Mouse (Mus musculus): ENCODE results near the gene Btbd2.

The Btbd2 gene

DNA sequence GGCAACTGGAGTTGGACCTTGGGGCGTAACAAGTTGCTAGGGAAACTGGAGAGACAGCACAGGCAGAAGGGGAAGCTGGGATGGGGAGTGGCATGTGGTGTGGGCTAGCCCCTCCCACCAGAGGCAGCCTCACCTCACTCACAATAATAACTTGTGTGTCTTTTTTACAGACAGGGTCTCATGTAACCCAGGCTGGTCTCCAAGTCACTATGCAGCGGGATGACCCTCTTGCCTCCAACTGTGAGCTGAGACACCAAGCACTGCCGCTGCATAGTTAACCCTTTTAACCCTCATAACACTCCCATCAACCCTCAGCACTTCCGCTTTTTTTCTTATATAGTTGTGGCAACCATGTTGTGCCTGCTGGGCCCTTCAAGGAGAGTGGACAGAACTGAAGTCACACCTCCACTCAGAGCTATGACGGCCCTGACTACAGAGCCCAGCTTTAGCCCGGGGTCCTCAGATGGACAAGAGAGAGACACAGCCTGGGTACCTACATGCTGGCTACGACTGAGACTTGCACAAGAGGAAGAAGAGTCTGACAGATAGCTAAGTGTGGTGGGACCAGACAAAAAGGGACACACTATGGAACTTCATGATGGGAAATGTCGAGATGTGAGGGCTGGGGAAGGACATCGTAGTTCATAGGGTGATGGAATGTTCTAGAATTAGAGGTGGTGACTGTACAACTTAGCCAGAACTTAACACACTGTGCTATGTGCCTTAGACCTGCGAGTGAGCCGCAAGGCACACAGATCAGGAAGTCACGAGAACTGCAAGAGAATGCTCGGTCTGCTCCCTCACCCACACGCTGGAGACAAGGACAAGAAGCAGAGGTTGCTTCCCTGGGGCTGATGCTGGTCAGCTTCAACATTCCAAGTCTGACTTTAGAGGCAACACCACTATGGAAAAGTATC is 35.6 kb upstream of the Btbd2 start:
- DNase-seq (ENCODE audit: extremely low read depth, insufficient read length, low spot score) = no peak

DNA sequence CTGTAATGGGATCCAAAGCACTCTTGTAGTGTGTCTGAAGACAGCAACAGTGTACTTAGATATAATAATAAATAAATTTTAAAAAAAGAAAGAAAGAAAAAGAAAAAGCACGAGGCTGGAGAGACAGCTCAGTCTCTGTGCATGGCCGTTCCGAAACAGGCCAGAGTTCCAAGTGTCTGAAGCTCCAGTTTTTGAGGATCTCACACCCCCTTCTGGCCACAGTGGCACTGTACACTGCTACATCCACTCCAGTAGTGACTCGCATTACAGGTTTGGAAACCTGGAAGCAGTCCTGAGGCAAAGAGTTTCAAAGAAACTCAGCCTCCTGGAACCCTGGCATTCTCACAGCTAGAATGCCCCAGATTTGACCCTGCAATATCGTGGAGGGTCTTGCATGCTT is 31.0 kb upstream of the Btbd2 start:
- no peak for DNase-seq (ENCODE audit: extremely low read depth, insufficient read length, low spot score)

DNA sequence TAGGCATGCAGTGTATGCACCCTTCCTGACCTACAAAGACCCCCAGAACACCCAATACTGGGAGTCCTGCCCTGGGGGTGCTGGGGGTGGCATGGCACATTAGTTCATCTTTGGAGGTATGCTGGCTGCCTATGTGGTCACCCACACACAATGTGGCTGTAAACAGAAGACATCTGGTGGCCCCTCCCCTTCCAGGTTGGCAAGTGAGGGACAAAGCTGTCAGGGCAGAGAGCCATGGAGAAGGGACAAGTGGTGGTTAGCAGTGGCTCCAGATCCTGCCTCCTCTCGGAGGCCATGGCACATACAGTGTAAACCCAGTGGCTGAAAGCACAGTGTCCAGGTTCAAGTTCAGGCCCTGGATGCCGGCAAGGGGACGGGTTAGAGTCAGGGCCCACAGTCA is 29.7 kb upstream of the Btbd2 start:
- DNase-seq (ENCODE audit: extremely low read depth, insufficient read length, low spot score) = no peak

DNA sequence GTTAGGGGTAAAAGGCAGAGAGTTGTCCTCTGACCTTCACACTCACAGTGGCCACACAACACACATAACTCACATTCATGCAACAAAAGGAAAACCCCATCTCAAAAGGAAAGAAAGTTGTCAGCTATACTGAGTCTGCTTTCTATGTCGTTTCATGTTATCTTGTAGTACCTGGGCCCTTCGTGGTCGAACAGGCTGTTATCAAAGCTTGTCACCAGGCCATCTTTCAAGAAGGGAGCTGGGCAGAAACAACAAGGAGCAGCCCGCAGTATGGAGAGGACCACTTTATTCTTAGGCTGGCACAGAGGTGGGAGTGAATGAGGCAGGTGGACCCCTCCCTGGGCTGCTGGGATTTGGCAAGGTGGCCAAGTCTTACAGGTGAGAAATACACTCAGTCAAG is 28.1 kb upstream of the Btbd2 start:
- no peak for DNase-seq (ENCODE audit: extremely low read depth, insufficient read length, low spot score)

DNA sequence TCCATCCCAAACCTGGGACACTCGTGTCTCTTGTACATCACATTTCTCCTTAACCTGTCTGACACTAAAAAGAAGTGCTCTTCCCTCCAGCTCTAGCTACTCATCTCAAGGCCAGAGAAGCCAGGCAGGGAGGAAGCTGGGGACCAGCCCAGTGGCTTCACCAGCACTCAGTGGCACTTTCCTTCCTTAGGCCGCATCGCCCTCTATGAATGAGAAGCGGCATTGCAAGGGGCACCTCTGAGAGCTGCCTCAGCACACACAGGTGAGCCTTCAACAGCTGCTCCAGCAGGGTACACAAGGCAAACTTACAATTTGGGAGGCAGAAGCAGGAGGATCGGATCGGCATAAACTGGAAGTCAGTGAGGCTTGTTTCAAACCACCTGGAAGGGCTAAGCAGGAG is 27.3 kb upstream of the Btbd2 start:
- no peak for DNase-seq (ENCODE audit: extremely low read depth, insufficient read length, low spot score)

DNA sequence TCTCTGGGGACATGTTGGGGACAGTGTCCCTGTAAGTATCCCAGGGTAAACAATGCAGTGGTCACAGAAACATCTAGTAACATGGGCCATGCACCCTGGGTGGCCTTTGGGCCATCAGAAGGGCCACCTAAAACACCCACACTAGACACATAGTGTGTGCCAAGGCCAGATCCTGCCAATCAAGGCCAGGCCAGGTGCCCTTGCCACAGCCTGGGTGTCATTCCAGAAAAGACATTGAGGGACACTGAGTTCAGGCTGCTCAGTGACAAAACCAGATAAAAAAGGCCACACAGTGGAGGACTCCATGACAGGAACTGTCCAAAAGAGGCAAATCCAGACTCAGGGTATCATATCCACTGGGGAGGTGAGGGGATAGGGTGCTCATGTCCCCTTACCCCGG is 26.8 kb upstream of the Btbd2 start:
- DNase-seq (ENCODE audit: extremely low read depth, insufficient read length, low spot score) = no peak

DNA sequence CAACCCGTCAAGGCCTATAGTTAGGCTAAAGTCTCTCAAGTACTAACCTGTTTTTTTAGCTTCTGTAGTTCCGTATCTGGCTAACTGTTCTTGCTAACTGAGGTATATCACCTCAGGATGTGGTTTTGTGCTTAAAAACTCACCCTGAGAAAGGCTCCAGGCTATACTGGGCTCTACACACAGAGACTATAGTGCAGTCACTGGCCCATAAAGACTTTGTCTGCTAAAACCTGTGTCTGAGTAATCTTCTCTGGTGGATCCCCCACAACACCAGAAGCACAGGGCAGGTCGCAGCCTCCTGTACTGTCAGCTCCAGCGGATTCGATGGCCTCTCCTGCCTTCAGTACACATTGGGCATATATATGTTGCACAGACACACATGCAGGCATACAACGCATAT is 25.1 kb upstream of the Btbd2 start:
- DNase-seq (ENCODE audit: extremely low read depth, insufficient read length, low spot score) = no peak

DNA sequence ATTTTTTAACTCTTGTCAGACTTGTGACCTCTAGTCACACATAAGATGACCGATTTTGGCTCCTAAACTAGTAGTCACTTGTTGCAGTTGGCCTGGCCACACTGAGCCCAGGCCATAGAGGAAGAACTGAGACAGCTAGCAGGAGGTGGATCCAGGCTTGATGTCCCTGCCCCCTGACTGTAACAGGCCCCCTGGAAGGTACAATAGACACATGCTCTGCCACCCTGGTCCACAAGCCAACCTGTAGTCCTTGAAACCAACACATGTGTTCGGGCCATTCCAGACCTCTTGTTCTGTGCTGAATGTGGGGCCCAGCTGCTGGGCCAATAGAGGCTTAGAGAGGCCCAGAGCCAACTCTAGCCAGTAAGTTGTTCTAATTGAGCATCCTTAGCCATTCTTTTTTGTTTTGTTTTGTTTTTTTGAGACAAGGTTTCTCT is 23.4 kb upstream of the Btbd2 start:
- no peak for DNase-seq (ENCODE audit: extremely low read depth, insufficient read length, low spot score)

DNA sequence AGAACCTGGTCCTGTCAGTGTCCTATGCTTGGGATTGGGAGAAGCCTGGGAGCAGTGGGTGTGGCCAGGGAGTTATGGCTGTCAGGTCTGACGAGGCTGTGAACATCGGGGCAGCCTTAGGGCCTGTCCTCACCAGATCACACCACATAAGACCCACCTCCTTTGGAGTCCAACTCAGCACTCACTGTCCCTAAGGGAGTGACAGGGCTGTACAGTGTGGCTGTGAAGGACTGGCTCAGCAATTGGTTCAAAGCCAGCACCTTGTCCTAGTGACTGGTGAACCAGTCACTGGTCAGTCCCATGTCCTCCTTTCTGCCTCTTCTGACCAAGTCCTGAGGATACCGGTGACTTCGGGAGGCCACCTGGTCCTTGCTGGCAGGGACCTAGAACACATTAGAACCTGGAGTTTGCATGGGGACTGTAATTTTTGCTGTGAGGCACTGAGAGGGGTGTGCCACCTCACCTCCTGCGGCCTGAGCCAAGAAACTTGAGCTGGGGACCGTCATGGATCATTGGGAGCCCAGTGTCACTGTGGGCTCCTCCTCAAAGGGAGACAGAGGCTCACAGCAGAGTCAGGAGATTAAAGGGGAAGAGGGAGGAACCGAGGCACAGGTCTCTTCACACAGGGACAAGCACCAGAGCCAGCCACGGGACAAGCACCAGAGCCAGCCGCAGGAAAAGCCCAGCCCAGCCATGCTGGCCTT is 22.8 kb upstream of the Btbd2 start:
- peak; percentile 79 for DNase-seq (ENCODE audit: extremely low read depth, insufficient read length, low spot score)

DNA sequence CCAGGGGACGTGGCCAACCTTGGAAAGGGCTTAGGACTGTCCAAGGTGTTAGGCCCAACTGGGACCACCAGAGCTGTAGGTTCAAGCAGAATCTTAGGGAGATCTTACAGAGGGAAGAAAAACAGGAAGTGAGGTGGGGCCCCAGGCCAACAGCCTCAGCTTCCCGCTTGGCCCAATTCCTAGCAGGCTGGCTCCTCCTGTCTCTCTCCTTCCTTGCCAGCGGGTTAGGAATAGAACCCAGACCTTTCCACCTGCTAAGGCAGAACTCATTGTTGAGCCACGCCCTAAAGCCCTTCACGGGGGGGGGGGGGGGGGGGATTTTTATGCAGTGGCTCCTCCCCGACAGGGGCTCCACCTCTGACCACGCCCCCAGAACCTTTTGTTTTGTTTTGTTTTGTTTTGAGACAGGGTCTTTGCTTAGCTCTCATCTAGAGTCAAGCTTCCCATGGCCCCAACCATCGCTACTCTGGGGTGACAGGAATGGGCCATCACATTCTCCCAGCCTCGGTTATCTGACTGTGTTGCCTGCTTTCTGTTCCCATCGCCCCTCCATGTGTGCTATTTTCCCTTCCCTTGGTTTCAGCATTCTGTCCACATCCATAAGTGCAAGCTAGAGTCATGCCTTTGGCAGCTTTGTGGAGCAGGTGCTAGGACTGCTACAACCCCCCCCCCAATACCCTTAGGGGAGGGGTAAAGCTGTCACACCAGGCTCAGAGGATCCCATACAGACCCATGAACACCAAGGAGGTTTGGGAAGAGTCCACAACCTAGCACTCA is 21.9 kb upstream of the Btbd2 start:
- peak; percentile 64 for DNase-seq (ENCODE audit: extremely low read depth, insufficient read length, low spot score)

DNA sequence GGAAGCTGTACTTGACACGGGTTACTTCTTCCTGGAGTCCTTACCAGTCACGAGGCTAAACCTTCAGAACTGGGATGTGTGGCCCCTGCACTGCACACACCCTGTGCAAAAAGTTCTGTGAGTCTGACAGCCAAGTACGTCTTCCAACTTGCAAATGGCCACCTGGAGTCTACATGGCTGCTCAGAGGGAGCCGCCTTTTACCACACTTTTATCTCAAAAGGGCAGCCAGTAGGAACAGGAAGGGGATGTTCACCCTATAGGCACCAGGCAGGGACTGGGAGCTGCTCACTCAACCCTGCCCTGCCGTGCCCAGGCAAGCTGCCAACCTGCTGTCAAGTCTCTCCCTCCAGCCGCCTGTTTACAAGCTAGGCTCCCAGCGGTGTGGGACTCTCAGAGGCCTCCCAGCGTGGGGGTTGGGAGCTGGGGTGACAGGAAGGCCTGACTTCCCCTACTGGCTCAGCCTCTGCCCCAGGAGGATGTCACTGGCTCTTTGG is 21.1 kb upstream of the Btbd2 start, which contains the start of gene Mknk2:
Mknk2 (minus strand) TSS at position 171 of the 495 bp plus-strand sequence.
- DNase-seq (ENCODE audit: extremely low read depth, insufficient read length, low spot score) = peak; percentile 88

DNA sequence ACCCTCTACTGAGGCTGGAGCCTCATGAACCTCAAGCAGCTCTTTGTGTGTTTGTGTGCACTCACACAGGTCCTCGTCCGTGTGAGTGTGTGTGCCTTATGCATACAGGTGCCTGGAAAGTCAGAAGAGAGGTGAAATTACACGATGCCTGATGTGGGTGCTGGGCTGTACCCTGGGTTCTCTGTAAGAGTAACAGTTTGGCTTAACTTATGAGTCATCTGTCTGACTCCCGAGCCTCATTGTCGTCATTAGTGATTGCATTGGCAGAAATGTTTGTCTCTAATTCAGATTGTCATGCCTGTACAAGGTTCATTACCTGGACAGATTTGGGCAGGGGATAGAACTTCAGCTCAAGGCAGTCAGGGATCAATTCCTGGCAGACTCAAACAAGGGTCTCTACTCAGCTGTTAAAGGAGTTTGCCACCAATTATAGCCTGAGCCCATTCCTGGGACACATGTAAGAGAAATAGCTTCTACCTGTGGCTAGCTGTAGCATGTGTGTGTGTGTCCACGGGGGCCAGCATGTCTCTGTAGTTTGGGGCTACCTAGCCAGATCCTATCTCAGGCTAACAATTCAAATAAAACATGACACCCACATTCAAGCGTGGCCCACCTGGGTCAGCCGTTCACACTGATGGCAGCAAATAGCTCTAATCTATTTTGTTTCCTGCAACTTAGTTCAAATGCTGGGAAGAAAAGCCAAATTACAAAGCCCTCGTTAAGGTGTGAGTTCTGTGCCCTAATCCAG is 20.4 kb upstream of the Btbd2 start:
- no peak for DNase-seq (ENCODE audit: extremely low read depth, insufficient read length, low spot score)

DNA sequence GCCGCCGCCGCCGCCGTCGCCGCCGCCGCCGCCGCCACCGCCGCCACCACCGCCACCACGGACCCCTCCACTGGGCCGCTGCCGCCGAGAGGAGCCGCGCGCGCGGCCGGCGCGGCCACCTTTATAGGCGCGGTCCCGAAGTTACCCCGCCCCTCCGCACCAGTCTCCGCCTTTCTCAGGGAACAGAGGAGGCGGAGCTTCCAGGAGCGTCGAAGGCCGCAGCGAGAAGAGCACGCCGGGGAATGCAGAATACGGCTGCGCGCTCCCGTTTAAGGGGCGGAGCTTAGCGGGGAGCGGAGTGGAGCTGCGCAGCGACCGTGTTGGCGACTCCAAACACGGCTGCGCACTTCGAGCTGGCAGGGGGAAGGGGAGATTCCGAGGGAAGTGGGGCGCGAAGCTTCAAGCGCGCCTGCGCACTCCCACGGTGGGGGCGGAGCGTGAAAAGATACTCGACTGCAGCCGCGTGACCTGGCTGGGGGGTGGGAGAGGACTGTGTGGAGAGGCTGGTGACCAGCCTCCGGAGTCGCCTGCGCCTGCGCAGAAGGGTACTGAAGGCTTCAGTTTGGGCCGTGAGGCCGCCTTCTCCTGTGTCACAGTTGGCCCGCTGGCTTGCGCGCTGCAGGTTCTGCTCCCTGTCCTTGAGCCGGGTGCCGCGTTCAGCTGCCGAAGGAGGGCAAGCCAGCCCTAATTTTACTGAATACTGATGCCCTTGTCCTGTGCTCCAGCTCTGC is 19.5 kb upstream of the Btbd2 start:
- DNase-seq (ENCODE audit: extremely low read depth, insufficient read length, low spot score) = peak; percentile 100

DNA sequence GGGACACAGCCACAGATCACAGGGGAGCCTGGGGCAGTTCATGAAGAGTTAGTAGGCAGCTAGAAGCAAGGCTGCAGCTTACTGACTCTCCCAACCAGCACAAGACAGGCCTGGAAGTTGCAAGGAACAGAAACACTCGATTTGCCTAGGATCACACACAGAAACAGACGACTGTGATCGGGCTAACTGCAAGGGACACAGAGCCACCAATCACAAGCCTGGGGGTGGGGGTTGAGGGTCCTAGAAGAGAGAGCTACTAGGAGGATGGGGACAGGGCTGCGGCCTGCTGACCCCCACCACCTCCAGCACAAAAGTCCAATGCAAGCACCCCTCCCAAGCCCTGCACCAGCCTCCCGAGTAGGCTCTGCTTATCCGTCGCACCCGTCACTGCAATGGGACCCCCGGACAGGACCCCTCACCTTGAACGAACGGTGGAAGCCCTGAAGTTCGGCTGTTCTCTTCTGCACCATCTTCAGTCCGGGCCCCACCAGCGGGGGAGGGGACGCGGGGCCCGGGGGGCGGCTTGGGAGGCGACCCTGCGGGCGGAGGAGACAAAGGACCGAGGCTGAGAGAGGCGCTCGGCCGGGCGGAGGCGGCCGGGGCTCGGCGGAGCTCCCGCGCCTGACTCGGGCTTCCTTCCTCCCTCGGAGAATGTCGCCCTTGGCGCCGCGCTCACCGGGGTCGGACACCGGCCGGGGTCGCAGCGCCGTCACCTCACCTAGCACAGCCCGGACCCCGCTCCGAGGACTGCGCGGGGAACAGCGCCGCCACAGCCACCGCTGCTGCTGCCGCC is 18.7 kb upstream of the Btbd2 start:
- DNase-seq (ENCODE audit: extremely low read depth, insufficient read length, low spot score) = peak; percentile 48

DNA sequence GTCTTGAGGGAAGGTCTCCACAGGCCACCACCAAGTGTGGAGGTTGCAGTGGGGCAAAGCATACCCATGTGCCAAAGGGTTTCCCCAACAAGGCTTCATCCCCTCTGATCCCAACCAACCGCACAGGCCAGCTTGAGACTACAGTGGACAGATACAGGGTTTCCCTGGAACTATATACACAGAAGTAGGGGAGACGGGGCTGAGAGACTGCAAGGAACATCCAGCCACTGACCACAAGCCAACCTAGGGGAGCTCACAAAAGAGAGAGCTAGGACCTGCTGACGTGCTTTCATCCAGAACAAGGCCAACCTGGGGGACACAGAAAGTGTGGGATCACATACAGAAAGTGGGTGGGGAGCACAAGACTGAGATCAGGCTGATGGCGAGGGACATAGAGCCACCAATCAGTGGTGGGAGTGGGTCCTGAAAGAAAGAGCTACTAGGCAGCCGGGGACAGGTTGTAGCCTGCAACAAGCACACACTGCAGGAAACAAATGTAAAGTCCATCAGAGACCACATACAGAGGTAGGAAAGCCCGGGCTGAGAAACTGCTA is 18.1 kb upstream of the Btbd2 start:
- no peak for DNase-seq (ENCODE audit: extremely low read depth, insufficient read length, low spot score)

DNA sequence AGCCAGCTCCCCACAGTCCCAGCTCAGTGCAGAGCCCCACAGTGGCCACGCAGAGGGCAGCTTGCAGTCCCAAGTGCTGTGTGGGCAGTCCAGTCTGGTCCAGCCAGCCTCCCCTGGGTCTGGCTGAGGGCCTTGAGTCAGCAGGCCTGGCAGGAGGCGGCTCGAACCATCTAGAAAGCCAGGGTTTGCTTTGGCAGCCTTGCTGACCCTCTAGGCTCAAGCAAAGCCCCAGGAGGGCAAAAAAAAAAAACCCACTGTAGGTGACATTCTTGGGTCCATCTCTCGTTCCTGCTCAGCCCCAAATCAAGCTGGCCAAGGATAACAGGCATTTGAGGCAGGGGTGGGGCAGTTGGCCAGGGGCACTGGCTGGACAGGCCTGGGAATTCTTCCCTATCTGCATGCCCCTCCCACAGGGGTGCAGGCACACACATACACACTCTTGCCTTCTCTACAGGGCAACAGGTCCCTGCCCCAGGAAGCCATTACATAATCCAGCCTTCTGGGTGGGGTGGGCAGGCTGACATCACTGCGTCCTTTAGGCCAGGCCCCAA is 17.4 kb upstream of the Btbd2 start:
- DNase-seq (ENCODE audit: extremely low read depth, insufficient read length, low spot score) = peak; percentile 67

DNA sequence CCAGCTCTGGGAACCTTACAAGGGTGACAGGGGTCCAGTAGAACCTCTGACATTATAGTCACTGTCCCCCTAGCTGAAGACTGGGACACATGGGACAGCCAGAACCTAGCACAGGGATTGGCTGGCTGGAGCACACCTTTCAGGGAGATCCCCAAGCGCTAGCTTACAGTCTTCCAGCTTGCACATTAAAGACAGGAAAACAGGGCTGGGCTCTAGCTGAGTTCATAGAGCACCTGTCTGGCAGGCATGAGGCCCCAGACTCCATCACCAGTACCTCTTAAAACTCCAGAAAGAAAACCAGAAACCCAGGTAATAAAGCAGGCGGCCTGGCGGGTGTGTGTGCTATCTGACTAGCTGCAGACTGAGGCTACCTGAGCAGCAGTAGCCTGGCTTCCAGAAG is 16.8 kb upstream of the Btbd2 start:
- no peak for DNase-seq (ENCODE audit: extremely low read depth, insufficient read length, low spot score)
